Mouse (Mus musculus) MEL (cell line): ENCODE data around the gene Hdac6. TPM values are rescaled to one million over a fixed set of nuclear protein-coding genes. Genes with fewer than 3 reads are reported as not detected.

Experiments
- DNase-seq: peaks from one replicate; pipeline ENCODE4 v3.0.0; 2011; ENCODE audit warnings: low read depth, low spot score
- H3K27ac ChIP-seq: 2 replicates; pipeline ENCODE4 v1.5.1; 2012; ENCODE audit warnings: low read depth, mild to moderate bottlenecking, control low read depth, low read length, moderate library complexity; ENCODE audit not compliant: control insufficient read depth
- H3K27me3 ChIP-seq, 2 experiments: fragments of 150-350 bp in 1 of 2; sonication (generic) in 1 of 2; 2 replicates each; pipeline ENCODE4 v1.6.1; 2012; ENCODE audit warnings: low read length in 2 of 2, mild to moderate bottlenecking in 2 of 2, improper control_type of control experiment in 1 of 2, moderate library complexity in 1 of 2; ENCODE audit not compliant: insufficient read depth in 2 of 2, control insufficient read depth in 1 of 2
- H3K36me3 ChIP-seq, 2 experiments: 2 replicates each; pipeline ENCODE4 v1.6.1; 2012 to 2014; ENCODE audit warnings: low read length in 2 of 2, improper control_type of control experiment in 1 of 2, inconsistent platforms in 1 of 2, mild to moderate bottlenecking in 1 of 2; ENCODE audit not compliant: insufficient read depth in 2 of 2, control insufficient read depth in 1 of 2
- H3K4me1 ChIP-seq, 2 experiments: fragments of 150-350 bp in 1 of 2; sonication (generic) in 1 of 2; 2 replicates each; pipeline ENCODE4 v1.6.1; 2012; ENCODE audit warnings: low read length in 2 of 2, improper control_type of control experiment in 1 of 2, mild to moderate bottlenecking in 1 of 2; ENCODE audit not compliant: insufficient read depth in 2 of 2, control insufficient read depth in 1 of 2
- H3K4me3 ChIP-seq, 2 experiments: fragments of 150-350 bp in 1 of 2; sonication (generic) in 1 of 2; 2 replicates each; pipeline ENCODE4 v1.5.1; 2012; ENCODE audit warnings: low read depth in 2 of 2, low read length in 2 of 2, mild to moderate bottlenecking in 2 of 2, moderate library complexity in 2 of 2, control low read depth in 1 of 2, improper control_type of control experiment in 1 of 2; ENCODE audit not compliant: control insufficient read depth in 1 of 2, insufficient read depth in 1 of 2
- H3K79me2 ChIP-seq: 2 replicates; pipeline ENCODE4 v1.6.1; 2012; ENCODE audit warnings: mild to moderate bottlenecking, low read length, moderate library complexity; ENCODE audit not compliant: control insufficient read depth, poor library complexity, insufficient read depth
- H3K9ac ChIP-seq: 2 replicates; pipeline ENCODE4 v1.6.1; 2012; ENCODE audit warnings: low read depth, mild to moderate bottlenecking, control low read depth, low read length, moderate library complexity; ENCODE audit not compliant: control insufficient read depth, poor library complexity, severe bottlenecking
- H3K9me3 ChIP-seq: fragments of 150-350 bp; sonication (generic); replicated peaks from 2 replicates; pipeline ENCODE4 v1.6.1; 2012; ENCODE audit warnings: mild to moderate bottlenecking, low read length, improper control_type of control experiment, moderate library complexity; ENCODE audit not compliant: insufficient read depth
- CHD2 ChIP-seq: IDR thresholded peaks from 2 replicates; pipeline ENCODE4 v1.6.1; 2011; ENCODE audit warnings: low read length, improper control_type of control experiment
- E2F4 ChIP-seq: IDR thresholded peaks from 2 replicates; pipeline ENCODE4 v1.6.1; 2011; ENCODE audit warnings: low read depth, low read length, improper control_type of control experiment, borderline replicate concordance
- ELF1 ChIP-seq: IDR thresholded peaks from 2 replicates; pipeline ENCODE4 v1.6.1; 2014; ENCODE audit warnings: low read depth, mild to moderate bottlenecking, inconsistent platforms, low read length, improper control_type of control experiment, moderate library complexity
- ETS1 ChIP-seq: IDR thresholded peaks from 2 replicates; pipeline ENCODE4 v1.6.1; 2012; ENCODE audit warnings: low read depth, mild to moderate bottlenecking, inconsistent platforms, low read length, improper control_type of control experiment, moderate library complexity
- GABPA ChIP-seq: IDR thresholded peaks from 2 replicates; pipeline ENCODE4 v1.6.1; 2012; ENCODE audit warnings: low read depth, mild to moderate bottlenecking, inconsistent platforms, low read length, improper control_type of control experiment, moderate library complexity
- JUND ChIP-seq: IDR thresholded peaks from 2 replicates; pipeline ENCODE4 v1.6.1; 2011; ENCODE audit warnings: low read depth, mild to moderate bottlenecking, improper control_type of control experiment, low read length
- KAT2A ChIP-seq: conservative IDR thresholded peaks from 2 replicates; pipeline ENCODE4 v1.6.1; 2012; ENCODE audit warnings: low read depth, low read length, improper control_type of control experiment, inconsistent platforms
- MAFK ChIP-seq: IDR thresholded peaks from 2 replicates; pipeline ENCODE4 v1.6.1; 2011; ENCODE audit warnings: low read depth, mild to moderate bottlenecking, low read length, improper control_type of control experiment, borderline replicate concordance
- MAZ ChIP-seq: IDR thresholded peaks from 2 replicates; pipeline ENCODE4 v1.6.1; 2012; ENCODE audit warnings: low read depth, mild to moderate bottlenecking, inconsistent platforms, low read length, improper control_type of control experiment
- MXI1 ChIP-seq: IDR thresholded peaks from 2 replicates; pipeline ENCODE4 v1.6.1; 2011; ENCODE audit warnings: mild to moderate bottlenecking, low read depth, low read length, improper control_type of control experiment
- MYB ChIP-seq: IDR thresholded peaks from 2 replicates; pipeline ENCODE4 v1.6.1; 2011; ENCODE audit warnings: mild to moderate bottlenecking, low read depth, low read length, improper control_type of control experiment
- MYC ChIP-seq: IDR thresholded peaks from 2 replicates; pipeline ENCODE4 v1.6.1; 2011; ENCODE audit warnings: low read depth, mild to moderate bottlenecking, low read length, improper control_type of control experiment, moderate library complexity
- NELFE ChIP-seq: IDR thresholded peaks from 2 replicates; pipeline ENCODE4 v1.6.1; 2011; ENCODE audit warnings: low read depth, low read length, improper control_type of control experiment
- NRF1 ChIP-seq: IDR thresholded peaks from 2 replicates; pipeline ENCODE4 v1.6.1; 2014; ENCODE audit warnings: low read depth, mild to moderate bottlenecking, inconsistent platforms, low read length, improper control_type of control experiment, moderate library complexity; ENCODE audit not compliant: poor library complexity, insufficient read depth, severe bottlenecking
- POLR2A ChIP-seq, 2 experiments: IDR thresholded peaks; 2 replicates each; pipeline ENCODE4 v1.6.1; 2011 to 2012; ENCODE audit warnings: low read length in 2 of 2, mild to moderate bottlenecking in 2 of 2, control low read depth in 1 of 2, improper control_type of control experiment in 1 of 2, low read depth in 1 of 2, moderate library complexity in 1 of 2; ENCODE audit not compliant: control insufficient read depth in 1 of 2, insufficient read depth in 1 of 2, poor library complexity in 1 of 2
- POLR2AphosphoS2 ChIP-seq: IDR thresholded peaks from 2 replicates; pipeline ENCODE4 v1.6.1; 2011; ENCODE audit warnings: low read length, improper control_type of control experiment
- POLR2AphosphoS5 ChIP-seq: IDR thresholded peaks from 2 replicates; pipeline ENCODE4 v1.6.1; 2012; ENCODE audit warnings: low read depth, borderline replicate concordance, mild to moderate bottlenecking, inconsistent platforms, low read length, moderate library complexity, mixed read lengths
- RCOR1 ChIP-seq: IDR thresholded peaks from 2 replicates; pipeline ENCODE4 v1.6.1; 2012; ENCODE audit warnings: low read depth, mild to moderate bottlenecking, inconsistent platforms, low read length, improper control_type of control experiment
- SIN3A ChIP-seq: IDR thresholded peaks from 2 replicates; pipeline ENCODE4 v1.6.1; 2012; ENCODE audit warnings: low read length, improper control_type of control experiment, inconsistent platforms
- TAL1 ChIP-seq: IDR thresholded peaks from 2 replicates; pipeline ENCODE4 v1.6.1; 2012; ENCODE audit warnings: mild to moderate bottlenecking, inconsistent platforms, low read length, moderate library complexity, mixed read lengths
- TBP ChIP-seq: IDR thresholded peaks from 2 replicates; pipeline ENCODE4 v1.8.0; 2011; ENCODE audit warnings: low read depth, low read length, improper control_type of control experiment
- TCF12 ChIP-seq: IDR thresholded peaks from 2 replicates; pipeline ENCODE4 v1.6.1; 2014; ENCODE audit warnings: low read depth, mild to moderate bottlenecking, inconsistent platforms, low read length, improper control_type of control experiment, moderate library complexity
- USF2 ChIP-seq, 2 experiments: IDR thresholded peaks; 2 replicates each; pipeline ENCODE4 v1.6.1; 2011 to 2012; ENCODE audit warnings: improper control_type of control experiment in 2 of 2, low read length in 2 of 2, borderline replicate concordance in 1 of 2, inconsistent platforms in 1 of 2, low read depth in 1 of 2, mild to moderate bottlenecking in 1 of 2; ENCODE audit not compliant: insufficient read depth in 1 of 2
- ZC3H11A ChIP-seq: IDR thresholded peaks from 2 replicates; pipeline ENCODE4 v1.6.1; 2012; ENCODE audit warnings: low read depth, mild to moderate bottlenecking, inconsistent platforms, low read length, improper control_type of control experiment
- ZKSCAN1 ChIP-seq: IDR thresholded peaks from 2 replicates; pipeline ENCODE4 v1.6.1; 2012; ENCODE audit warnings: low read depth, mild to moderate bottlenecking, inconsistent platforms, low read length, improper control_type of control experiment, moderate library complexity
- ZMIZ1 ChIP-seq: IDR thresholded peaks from 2 replicates; pipeline ENCODE4 v1.6.1; 2012; ENCODE audit warnings: low read depth, mild to moderate bottlenecking, inconsistent platforms, low read length, improper control_type of control experiment, moderate library complexity
- ZNF384 ChIP-seq: IDR thresholded peaks from 2 replicates; pipeline ENCODE4 v1.6.1; 2012; ENCODE audit warnings: low read depth, mild to moderate bottlenecking, inconsistent platforms, low read length, improper control_type of control experiment
- polyA plus RNA-seq, 2 experiments: library from polyadenylated mRNA; stranded (reverse) in 1 of 2; unstranded in 1 of 2; fragments of >175 nt in 1 of 2; fragments of >200 nt in 1 of 2; gene quantifications; 2 replicates each; pipeline versions ENCODE4 v1.2.1 to v1.2.4; 2012; ENCODE audit warnings: low replicate concordance in 2 of 2, low read depth in 1 of 2; ENCODE audit not compliant: insufficient read length in 2 of 2, insufficient read depth in 1 of 2, missing spikeins in 1 of 2
- total RNA-seq: library from RNA; depleted of rRNA; stranded (reverse); fragments of 300-350 nt; gene quantifications from 2 replicates; pipeline ENCODE4 v1.2.3, GENCODE M21; 2012; rRNA removed

The Hdac6 gene
- total RNA-seq (6.3 and 7.8 TPM in 2 replicates), polyA plus RNA-seq (10 to 100 TPM in 1 of 2 experiments, not detected in 1; 19.7 TPM)

- Histone ChIP-seq H3K79me2 (no peaks in the 10 kb centered on the region), H3K36me3 (peaks cover 0 to 4% of the 10 kb centered on the region in 2 experiments; a peak in 1 of 4 replicates), H3K27ac (peak within 1 kb of the TSS; percentile 13; the same call in 1 of the 2 replicates), H3K9me3 (no peaks in the 10 kb centered on the region), H3K27me3 (no peaks in the 10 kb centered on the region), H3K9ac (peak within 1 kb of the TSS; percentile 73), H3K4me3 (peak within 1 kb of the TSS; percentile 78 to 81), H3K4me1 (peaks cover 3 to 8% of the 10 kb centered on the region in 2 experiments; a peak in 3 of 4 replicates)
- TF ChIP-seq SIN3A (peak; percentile 47), NELFE (peak; percentile 45), ZC3H11A (0 out of 2 replicates have a peak, but pooled peaks have one; percentile 4), RCOR1 (no peak), POLR2A (IDR thresholded peaks at IDR 0.05; ENCODE audit: control insufficient read depth in 1 of 2, insufficient read depth in 1 of 2, low read depth in 1 of 2, low read length in 2 of 2, poor library complexity in 1 of 2) (peak; percentile 39 to 52; a peak in 2 of 4 replicates)
- DNase-seq, result no peak
Observed at GRCm38 (mm10) chrX:7947108-7947899, at the start of gene Hdac6. Hdac6 (minus strand) TSS chrX:7947889.

- DNase-seq, result peak; percentile 91
- Histone ChIP-seq H3K9ac (peak overlapping the region; percentile 62; the same call in 1 of the 2 replicates), H3K36me3 (peaks cover 0 to 14% of the 10 kb centered on the region in 2 experiments; a peak in 3 of 4 replicates), H3K4me1 (peaks cover 8 to 24% of the 10 kb centered on the region in 2 experiments), H3K9me3 (no peaks in the 10 kb centered on the region), H3K79me2 (no peaks in the 10 kb centered on the region; the same call in 1 of the 2 replicates), H3K4me3 (peak overlapping the region; percentile 36 to 38), H3K27ac (peak overlapping the region; percentile 83), H3K27me3 (no peaks in the 10 kb centered on the region)
- TF ChIP-seq MAFK, result no peak
- no peak for TF ChIP-seq NRF1
- no peak for TF ChIP-seq POLR2AphosphoS2
- 0 out of 2 replicates have a peak, but pooled peaks have one; percentile 16 for TF ChIP-seq MYC
- no peak for TF ChIP-seq POLR2AphosphoS5
- no peak for TF ChIP-seq USF2 (IDR thresholded peaks at IDR 0.05; ENCODE audit: borderline replicate concordance in 1 of 2, insufficient read depth in 1 of 2, low read depth in 1 of 2, low read length in 2 of 2)
- TF ChIP-seq ETS1, result peak; percentile 81
- TF ChIP-seq GABPA, result no peak
- TF ChIP-seq MYB, result no peak
- TF ChIP-seq TCF12, result peak; percentile 95
- no peak for TF ChIP-seq ELF1
- no peak for TF ChIP-seq MAZ
- TF ChIP-seq POLR2A (IDR thresholded peaks at IDR 0.05; ENCODE audit: control insufficient read depth in 1 of 2, insufficient read depth in 1 of 2, low read depth in 1 of 2, low read length in 2 of 2, poor library complexity in 1 of 2), result peak in 1 of 2 experiments; percentile 35; a peak in 2 of 4 replicates
- TF ChIP-seq KAT2A, result no peak
- 0 out of 2 replicates have a peak, but pooled peaks have one; percentile 48 for TF ChIP-seq ZMIZ1
- TF ChIP-seq TBP, result no peak
- TF ChIP-seq ZC3H11A, result no peak
- TF ChIP-seq ZNF384, result no peak
- no peak for TF ChIP-seq CHD2
- peak; percentile 77 for TF ChIP-seq MXI1
- no peak for TF ChIP-seq E2F4
- TF ChIP-seq NELFE, result no peak; the same call in 1 of the 2 replicates
- no peak for TF ChIP-seq JUND
- no peak for TF ChIP-seq ZKSCAN1
- TF ChIP-seq TAL1, result peak; percentile 99
Observed at GRCm38 (mm10) chrX:7993068-7993735, 45.5 kb upstream of the Hdac6 start.
